Mouse (Mus musculus) embryonic fibroblast, embryonic 13.5 days (primary cell): ENCODE results near the gene Aff4. TPM values are rescaled to one million over a fixed set of nuclear protein-coding genes. Genes with fewer than 3 reads are reported as not detected.
A peak's percentile ranks its signal among the peaks of the same experiment; 100 is the strongest.

Source experiments
- H3K27ac ChIP-seq: 2 replicates; pipeline ENCODE4 v1.5.1; 2012; ENCODE audit warnings: low read length, control low read depth, inconsistent platforms; ENCODE audit not compliant: insufficient read depth
- H3K4me1 ChIP-seq: 2 replicates; pipeline ENCODE4 v1.6.1; 2011; ENCODE audit warnings: low read length; ENCODE audit not compliant: control insufficient read depth, insufficient read depth
- H3K4me3 ChIP-seq: 2 replicates; pipeline ENCODE4 v1.5.1; 2011; ENCODE audit warnings: mild to moderate bottlenecking, control low read depth, low read length; ENCODE audit not compliant: insufficient read depth
- CTCF ChIP-seq: IDR thresholded peaks from 2 replicates; pipeline ENCODE4 v1.5.1; 2011; ENCODE audit warnings: mild to moderate bottlenecking, control low read depth, low read length, moderate library complexity, borderline replicate concordance; ENCODE audit not compliant: insufficient read depth
- POLR2A ChIP-seq: IDR thresholded peaks from 2 replicates; pipeline ENCODE4 v1.6.1; 2011; ENCODE audit warnings: low read depth, mild to moderate bottlenecking, control low read depth, low read length, moderate library complexity
- polyA plus RNA-seq: library from polyadenylated mRNA; stranded (reverse); fragments of >200 nt; gene quantifications from 2 replicates; pipeline ENCODE4 v1.2.4, GENCODE M21; 2011; ENCODE audit warnings: low read depth; ENCODE audit not compliant: missing spikeins, insufficient read length

Aff4 gene
- polyA plus RNA-seq, 1 experiment, result 317 TPM

DNA sequence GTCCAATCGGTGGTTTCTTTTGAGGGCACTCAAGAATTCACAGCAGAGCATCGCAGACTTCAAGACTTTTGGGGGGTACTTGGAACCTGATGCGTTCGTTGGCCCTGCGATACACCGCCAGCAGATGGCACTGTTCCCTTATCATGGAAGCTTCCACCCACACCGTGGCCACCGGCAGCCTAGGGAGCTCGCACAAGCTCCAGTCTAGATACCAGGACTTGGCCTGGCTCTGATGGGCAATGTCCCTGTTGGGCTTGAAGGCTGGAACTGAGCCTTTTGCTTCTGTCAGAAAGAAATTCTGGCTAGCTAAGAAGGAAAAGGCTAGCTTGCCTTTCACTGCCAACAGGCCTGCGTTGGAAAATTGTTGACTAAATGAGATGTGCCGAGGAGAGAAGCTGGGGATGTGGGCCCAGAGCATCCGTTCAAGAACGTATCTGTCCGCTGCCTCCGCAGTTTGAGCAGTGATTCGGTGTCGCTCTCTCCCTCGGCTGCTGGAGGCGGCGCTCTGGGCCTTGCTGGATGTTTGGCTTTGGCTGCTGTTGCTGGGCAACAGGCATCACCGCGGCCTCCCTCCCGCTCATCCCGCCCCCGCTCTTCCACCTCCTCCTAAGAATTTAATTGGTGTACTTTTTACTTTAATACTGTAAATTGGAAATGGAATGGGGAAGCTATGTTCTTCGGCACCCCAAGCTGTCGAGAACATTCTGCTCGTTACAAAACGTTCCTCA is 119.5 kb downstream of the Aff4 start, which contains the start of gene Gm9837:
Gene Gm9837 (minus strand): TSS at position 512 of the 728 bp plus-strand sequence.
- Histone ChIP-seq H3K27ac (no peak within 1 kb of the TSS), H3K4me3 (peak within 1 kb of the TSS; percentile 12; the same call in 1 of the 2 replicates), H3K4me1 (no peaks in the 10 kb centered on the region)
- peak; percentile 97 for TF ChIP-seq CTCF
- no peak; the same call in 1 of the 2 replicates for TF ChIP-seq POLR2A

Other genes starting within 250 kb of the Aff4 start
- 229 and 302 TPM in 2 replicates for gene Hspa4, start 50.4 kb upstream of the Aff4 start, polyA plus RNA-seq
- gene Zcchc10, start 26.2 kb upstream of the Aff4 start, polyA plus RNA-seq, result 17.8 and 22.8 TPM in 2 replicates
- gene Leap2, start 72.3 kb downstream of the Aff4 start, polyA plus RNA-seq, result not detected in 2 replicates
- 361 and 399 TPM in 2 replicates for gene Uqcrq, start 80.0 kb downstream of the Aff4 start, polyA plus RNA-seq
- 0.68 and 1.2 TPM in 2 replicates for gene Gdf9, start 80.2 kb downstream of the Aff4 start, polyA plus RNA-seq
- gene Gm10447, start 106.3 kb downstream of the Aff4 start, polyA plus RNA-seq, result 0.22 TPM in 1 of 2 replicates, not detected in the other
- 2.4 and 3.0 TPM in 2 replicates for gene Shroom1, start 106.4 kb downstream of the Aff4 start, polyA plus RNA-seq
- gene Gm9837, start 119.6 kb downstream of the Aff4 start, polyA plus RNA-seq, result not detected in 2 replicates
- not detected in 2 replicates for gene Gm9945, start 129.3 kb downstream of the Aff4 start, polyA plus RNA-seq
- not detected in 2 replicates for gene Sowaha, start 129.4 kb downstream of the Aff4 start, polyA plus RNA-seq
- 88.6 and 91.6 TPM in 2 replicates for gene Sept8, start 168.4 kb downstream of the Aff4 start, polyA plus RNA-seq
- 27.3 and 35.3 TPM in 2 replicates for gene Kif3a, start 216.5 kb downstream of the Aff4 start, polyA plus RNA-seq